8 mouse cellular contexts compared by ENCODE assay signal in genomic region chr11:8624179-8624886, GRCm38 (mm10). TPM values are rescaled to one million over a fixed set of nuclear protein-coding genes. Genes with fewer than 3 reads are reported as not detected.
DNase-seq lines count a peak whose midpoint lies in the region; ATAC-seq lines count a peak whose summit lies in the region.

No protein-coding gene starts in this region.

- intact Hi-C loops in heart, postnatal 10 days (cut with DNase I) = no loop called here

- ATAC-seq in inflammation-experienced regulatory T-cells, adult 6 months = no peak

- peak; percentile 38 for DNase-seq in urinary bladder, postnatal 14 days (ENCODE audit: low spot score)
- DNase-seq in urinary bladder, postnatal 4 days (ENCODE audit: low spot score in 2 of 2) = no peak
- DNase-seq in fibroblast of lung, adult 2 months (ENCODE audit: low read depth) = peak; percentile 87
- DNase-seq in heart, postnatal 10 days = peak; percentile 52 to 66
- DNase-seq in layer of hippocampus, postnatal 14 days (ENCODE audit: low spot score in 2 of 2) = peak; percentile 30 to 46
- DNase-seq in lung, postnatal 4 days = peak; percentile 44 to 58
- DNase-seq in right cerebral cortex, postnatal 14 days = peak; percentile 44

RNA-seq across cellular contexts. Expression of gene Tns3, which starts 40.0 kb away (rescaled TPM):
- 10 to 100 TPM; 27.4 to 29.0 TPM for total RNA-seq in heart, postnatal 10 days (2021)
- total RNA-seq in layer of hippocampus, postnatal 14 days (2021) = 10 to 100 TPM; 69.9 to 73.2 TPM
- under 1 TPM in 1 of 3 experiments, not detected in 2; 0.26 TPM for polyA plus RNA-seq in inflammation-experienced regulatory T-cells, adult 6 months (2017; shearing (Covaris generic))

Comparison
In these comparisons a context has a peak if more than half of its experiments do, and no peak if none do; other contexts are left out.
1. DNase-seq: peak in urinary bladder, postnatal 14 days (single experiment), fibroblast of lung, adult 2 months (single experiment), heart, postnatal 10 days (2 of 2), layer of hippocampus, postnatal 14 days (2 of 2), lung, postnatal 4 days (2 of 2) and right cerebral cortex, postnatal 14 days (single experiment); none in urinary bladder, postnatal 4 days (0 of 2).